ENCODE assay signal across 8 mouse cellular contexts in the genomic region with DNA sequence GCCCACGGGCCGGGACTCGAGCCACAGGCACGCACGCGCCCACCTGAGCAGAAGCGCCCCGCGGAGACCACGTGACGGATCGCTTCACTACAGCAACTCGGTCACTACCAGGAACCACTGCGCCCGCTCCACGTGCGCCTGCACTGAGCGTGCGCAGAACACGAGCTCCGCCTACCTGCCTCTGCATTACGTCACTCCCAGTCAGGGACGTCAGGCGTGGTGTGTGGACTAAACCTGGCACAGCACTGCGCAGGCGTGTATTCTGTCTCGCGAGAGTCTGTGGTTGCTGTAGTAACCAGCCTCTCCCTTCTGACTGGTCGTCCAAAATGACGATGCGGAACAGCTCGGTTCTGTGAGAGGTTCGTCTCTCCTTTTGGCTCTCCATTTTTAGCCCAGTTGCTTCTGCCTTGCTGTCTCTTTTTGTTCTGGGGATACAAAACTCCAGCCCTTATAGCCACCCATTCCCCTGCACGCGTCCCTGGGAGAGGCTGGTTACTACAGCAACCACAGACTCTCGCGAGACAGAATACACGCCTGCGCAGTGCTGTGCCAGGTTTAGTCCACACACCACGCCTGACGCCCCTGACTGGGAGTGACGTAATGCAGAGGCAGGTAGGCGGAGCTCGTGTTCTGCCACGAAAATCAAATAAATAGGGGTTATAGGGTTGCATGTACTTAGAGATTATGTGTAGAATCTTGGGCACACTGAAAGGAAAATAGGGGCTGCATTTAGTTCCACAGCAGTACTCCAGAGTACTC. TPM values are rescaled to one million over a fixed set of nuclear protein-coding genes. Genes with fewer than 3 reads are reported as not detected.
A peak's percentile ranks its signal among the peaks of the same experiment; 100 is the strongest.
DNase-seq lines count a peak whose midpoint lies in the region; ATAC-seq and TF ChIP-seq lines count a peak whose summit lies in the region.

A gene (minus strand): TSS at position 160 of the 759 bp plus-strand sequence.

- TF ChIP-seq CTCF in kidney, postnatal 0 days (IDR thresholded peaks at IDR 0.05; ENCODE audit: low read depth), result no peak

- ATAC-seq in erythroblast, adult 5-6 weeks (replicated peaks; ENCODE audit: low FRiP score, poor library complexity, severe bottlenecking), result peak; percentile 92
- peak; percentile 99 for ATAC-seq in heart, embryonic 12.5 days (ENCODE audit: insufficient number of reproducible peaks, low FRiP score)
- peak; percentile 99 for ATAC-seq in kidney, postnatal 0 days (replicated peaks; ENCODE audit: low FRiP score, low read depth)
- peak; percentile 94 for ATAC-seq in liver, embryonic 11.5 days (replicated peaks; ENCODE audit: low FRiP score)
- ATAC-seq in stomach, embryonic 14.5 days (ENCODE audit: insufficient number of reproducible peaks, insufficient read depth, low FRiP score, low read depth), result peak; percentile 98

- H3K9me3 ChIP-seq in heart, embryonic 12.5 days (replicated peaks), result no peaks in the 10 kb centered on the region
- H3K9me3 ChIP-seq in kidney, postnatal 0 days (replicated peaks; ENCODE audit: low read length), result no peaks in the 10 kb centered on the region
- H3K9me3 ChIP-seq in liver, embryonic 11.5 days (ENCODE audit: control insufficient read depth, low read length), result no peaks in the 10 kb centered on the region
- H3K9me3 ChIP-seq in stomach, embryonic 14.5 days (ENCODE audit: control insufficient read depth, low read depth, low read length), result no peaks in the 10 kb centered on the region

- WGBS in heart, embryonic 12.5 days, result under 1% methylated on average over 45 of the region's 45 CpGs
- under 1% methylated on average over 45 of the region's 45 CpGs for WGBS in kidney, postnatal 0 days
- under 1% methylated on average over 45 of the region's 45 CpGs for WGBS in liver, embryonic 11.5 days
- WGBS in stomach, embryonic 14.5 days, result 0% methylated on average over 45 of the region's 45 CpGs

- H3K4me2 ChIP-seq in heart, embryonic 12.5 days, result peak within 1 kb of the TSS; percentile 79
- H3K4me2 ChIP-seq in kidney, postnatal 0 days (ENCODE audit: low read length), result peak within 1 kb of the TSS; percentile 88
- H3K4me2 ChIP-seq in liver, embryonic 11.5 days, result peak within 1 kb of the TSS; percentile 72
- H3K4me2 ChIP-seq in stomach, embryonic 14.5 days (replicated peaks; ENCODE audit: low read depth, low read length), result peak within 1 kb of the TSS; percentile 62

- peak within 1 kb of the TSS; percentile 73 for H3K27ac ChIP-seq in heart, embryonic 12.5 days (ENCODE audit: poor library complexity, severe bottlenecking)
- H3K27ac ChIP-seq in kidney, postnatal 0 days, result peak within 1 kb of the TSS; percentile 78
- H3K27ac ChIP-seq in liver, embryonic 11.5 days (ENCODE audit: low read depth, low read length), result peak within 1 kb of the TSS; percentile 72
- H3K27ac ChIP-seq in stomach, embryonic 14.5 days (ENCODE audit: low read length), result peak within 1 kb of the TSS; percentile 64

- H3K4me1 ChIP-seq in heart, embryonic 12.5 days (replicated peaks), result peaks cover 15% of the 10 kb centered on the region
- no peaks in the 10 kb centered on the region for H3K4me1 ChIP-seq in kidney, postnatal 0 days (replicated peaks; ENCODE audit: insufficient read depth, low read length)
- H3K4me1 ChIP-seq in liver, embryonic 11.5 days (replicated peaks; ENCODE audit: control insufficient read depth, insufficient read depth, low read length), result peaks cover 12% of the 10 kb centered on the region
- peaks cover 12% of the 10 kb centered on the region; the same call in 1 of the 2 replicates for H3K4me1 ChIP-seq in stomach, embryonic 14.5 days (ENCODE audit: control insufficient read depth, insufficient read depth, low read length)

- peak; percentile 99 for DNase-seq in B cell, adult 2 months
- DNase-seq in brain, adult 2 months (ENCODE audit: low read depth, low spot score), result peak; percentile 99
- peak; percentile 96 for DNase-seq in kidney, postnatal 0 days (ENCODE audit: low spot score)
- peak; percentile 93 for DNase-seq in liver, embryonic 11.5 days (ENCODE audit: low spot score)
- peak; percentile 98 for DNase-seq in naive thymus-derived CD4-positive, alpha-beta T cell, adult 2 months (ENCODE audit: low read depth)

- H3K4me3 ChIP-seq in heart, embryonic 12.5 days, result peak within 1 kb of the TSS; percentile 58
- peak within 1 kb of the TSS; percentile 58 for H3K4me3 ChIP-seq in kidney, postnatal 0 days (replicated peaks; ENCODE audit: low read depth, low read length)
- peak within 1 kb of the TSS; percentile 71 for H3K4me3 ChIP-seq in liver, embryonic 11.5 days (ENCODE audit: low read depth, low read length)
- H3K4me3 ChIP-seq in stomach, embryonic 14.5 days (ENCODE audit: low read depth, low read length), result peak within 1 kb of the TSS; percentile 60

- peaks cover 5% of the 10 kb centered on the region; the same call in 1 of the 2 replicates for H3K27me3 ChIP-seq in heart, embryonic 12.5 days (replicated peaks)
- H3K27me3 ChIP-seq in kidney, postnatal 0 days (ENCODE audit: insufficient read depth, low read length), result 0 out of 2 replicates have a peak, but pooled peaks cover 2% of the 10 kb centered on the region
- H3K27me3 ChIP-seq in liver, embryonic 11.5 days (replicated peaks; ENCODE audit: control insufficient read depth, insufficient read depth, low read length), result 0 out of 2 replicates have a peak, but pooled peaks cover 4% of the 10 kb centered on the region
- no peaks in the 10 kb centered on the region for H3K27me3 ChIP-seq in stomach, embryonic 14.5 days (ENCODE audit: control insufficient read depth, insufficient read depth, low read length)

- peak within 1 kb of the TSS; percentile 77 for H3K9ac ChIP-seq in heart, embryonic 12.5 days
- H3K9ac ChIP-seq in kidney, postnatal 0 days (ENCODE audit: low read depth, low read length), result peak within 1 kb of the TSS; percentile 70
- peak within 1 kb of the TSS; percentile 80 for H3K9ac ChIP-seq in liver, embryonic 11.5 days (ENCODE audit: low read depth, low read length)
- H3K9ac ChIP-seq in stomach, embryonic 14.5 days (replicated peaks; ENCODE audit: low read depth, low read length), result peak within 1 kb of the TSS; percentile 49

- peaks cover 18% of the 10 kb centered on the region for H3K36me3 ChIP-seq in heart, embryonic 12.5 days
- 0 out of 2 replicates have a peak, but pooled peaks cover 4% of the 10 kb centered on the region for H3K36me3 ChIP-seq in kidney, postnatal 0 days (ENCODE audit: insufficient read depth, low read length)
- H3K36me3 ChIP-seq in liver, embryonic 11.5 days (ENCODE audit: control insufficient read depth, insufficient read depth, low read length), result peaks cover 8% of the 10 kb centered on the region
- peaks cover 19% of the 10 kb centered on the region; the same call in 1 of the 2 replicates for H3K36me3 ChIP-seq in stomach, embryonic 14.5 days (ENCODE audit: control insufficient read depth, insufficient read depth, low read length)

RNA-seq across cellular contexts. Expression of the gene that starts here (rescaled TPM):
- total RNA-seq in erythroblast, adult 5-6 weeks (2015; ENCODE audit: low replicate concordance), result 5.6 and 6.5 TPM in 2 replicates
- total RNA-seq in erythroblast, adult 5-6 weeks (2017; ENCODE audit: low replicate concordance), result 1.7 and 2.4 TPM in 2 replicates
- 12.6 and 13.7 TPM in 2 replicates for polyA plus RNA-seq in heart, embryonic 12.5 days (2016; fragmentation: Nextera tagmentation; extraction: Ambion mirVana)
- 25.2 and 25.6 TPM in 2 replicates for polyA plus RNA-seq in kidney, postnatal 0 days (2015; fragmentation: Nextera tagmentation; extraction: Ambion mirVana)
- polyA plus RNA-seq in liver, embryonic 11.5 days (2014; fragmentation: Nextera tagmentation; extraction: Ambion mirVana), result 34.5 and 37.3 TPM in 2 replicates
- polyA plus RNA-seq in stomach, embryonic 14.5 days (2014; fragmentation: Nextera tagmentation; extraction: Ambion mirVana), result 23.3 and 25.4 TPM in 2 replicates

Comparison
In these comparisons a context has a peak if more than half of its experiments do, and no peak if none do; other contexts are left out.
1. Peak in every context shown above with its lines: DNase-seq, ATAC-seq, H3K4me3 ChIP-seq and H3K27ac ChIP-seq.